Mouse (Mus musculus): ENCODE results near the gene Itgb4.
A peak's percentile ranks its signal among the peaks of the same experiment; 100 is the strongest.

Itgb4 gene

GRCm38 (mm10) chr11:115970006-115970673, 4.4 kb upstream of the Itgb4 start:
- no peak for DNase-seq (ENCODE audit: low spot score)

GRCm38 (mm10) chr11:115971016-115971415, 3.5 kb upstream of the Itgb4 start:
- DNase-seq (ENCODE audit: low spot score) = no peak

GRCm38 (mm10) chr11:115975083-115975420, 543 bp downstream of the Itgb4 start:
- DNase-seq (ENCODE audit: low spot score) = no peak

GRCm38 (mm10) chr11:115975544-115975943, 1.0 kb downstream of the Itgb4 start:
- DNase-seq (ENCODE audit: low spot score) = no peak

- no peak for DNase-seq (ENCODE audit: low spot score)
Measured at GRCm38 (mm10) chr11:115982472-115982871, 8.0 kb downstream of the Itgb4 start.

- no peak for DNase-seq (ENCODE audit: low spot score)
Measured at GRCm38 (mm10) chr11:115983291-115983690, 8.8 kb downstream of the Itgb4 start.

GRCm38 (mm10) chr11:115989686-115990085, 15.2 kb downstream of the Itgb4 start:
- DNase-seq (ENCODE audit: low spot score) = no peak

- DNase-seq (ENCODE audit: low spot score) = no peak
Measured at GRCm38 (mm10) chr11:115992098-115992497, 17.6 kb downstream of the Itgb4 start.

GRCm38 (mm10) chr11:115995256-115995655, 20.7 kb downstream of the Itgb4 start:
- DNase-seq (ENCODE audit: low spot score) = no peak

- no peak for DNase-seq (ENCODE audit: low spot score)
Measured at GRCm38 (mm10) chr11:115997047-115997446, 22.5 kb downstream of the Itgb4 start.

GRCm38 (mm10) chr11:115997662-115998061, 23.2 kb downstream of the Itgb4 start:
- DNase-seq (ENCODE audit: low spot score) = no peak

GRCm38 (mm10) chr11:115999027-115999426, 24.5 kb downstream of the Itgb4 start:
- no peak for DNase-seq (ENCODE audit: low spot score)

- peak; percentile 89 for DNase-seq (ENCODE audit: low spot score)
Measured at GRCm38 (mm10) chr11:115999538-116000143, 25.1 kb downstream of the Itgb4 start.

- DNase-seq (ENCODE audit: low spot score) = no peak
Measured at GRCm38 (mm10) chr11:116000607-116001006, 26.1 kb downstream of the Itgb4 start.

- no peak for DNase-seq (ENCODE audit: low spot score)
Measured at GRCm38 (mm10) chr11:116001725-116002124, 27.2 kb downstream of the Itgb4 start.

- no peak for DNase-seq (ENCODE audit: low spot score)
Measured at GRCm38 (mm10) chr11:116002894-116003293, 28.4 kb downstream of the Itgb4 start.

- DNase-seq (ENCODE audit: low spot score) = peak; percentile 36
Measured at GRCm38 (mm10) chr11:116004186-116004823, 29.8 kb downstream of the Itgb4 start.

GRCm38 (mm10) chr11:116004840-116005700, 30.6 kb downstream of the Itgb4 start:
- DNase-seq (ENCODE audit: low spot score) = peak; percentile 83

- no peak for DNase-seq (ENCODE audit: low spot score)
Measured at GRCm38 (mm10) chr11:116005701-116006419, 31.4 kb downstream of the Itgb4 start.

GRCm38 (mm10) chr11:116007095-116007850, 32.8 kb downstream of the Itgb4 start:
- DNase-seq (ENCODE audit: low spot score) = no peak

GRCm38 (mm10) chr11:116008411-116008810, 33.9 kb downstream of the Itgb4 start:
- no peak for DNase-seq (ENCODE audit: low spot score)
